Mouse (Mus musculus): ENCODE measurements around the gene Meltf. TPM values are rescaled to one million over a fixed set of nuclear protein-coding genes. Genes with fewer than 3 reads are reported as not detected.

Meltf gene
- total and polyA plus RNA-seq, 3 experiments, result 0.04 to 0.09 (median 0.07) TPM

DNA sequence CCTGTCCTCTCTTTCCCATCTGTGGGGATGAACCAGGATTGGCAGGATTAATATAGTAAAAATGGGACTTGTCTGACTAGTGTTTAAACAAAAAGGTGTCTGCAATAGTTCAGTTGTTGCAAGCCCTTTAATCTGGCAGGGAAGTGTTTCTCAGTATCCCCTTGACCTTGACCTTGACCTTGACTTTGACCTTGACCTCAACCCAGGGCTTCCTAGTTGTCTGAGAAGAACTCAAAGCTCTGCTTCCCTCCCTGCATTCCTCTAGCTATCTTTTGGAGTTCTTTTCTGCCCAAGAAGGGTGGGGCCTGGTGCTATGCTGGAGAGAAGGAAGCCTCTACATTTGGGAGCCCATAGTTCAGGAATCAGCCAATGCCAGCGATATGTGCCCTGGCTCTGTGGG, 23.3 kb downstream of the Meltf start:
- no peak for DNase-seq (ENCODE audit: extremely low read depth)
- H3K9me3 ChIP-seq (replicated peaks; ENCODE audit: low read length), result peaks cover 9% of the 10 kb centered on the region
- H3K79me2 ChIP-seq (replicated peaks; ENCODE audit: control insufficient read depth, extremely low read depth, insufficient read depth, poor library complexity, severe bottlenecking), result no peaks in the 10 kb centered on the region
- no peaks in the 10 kb centered on the region for H3K27me3 ChIP-seq (replicated peaks)
- H3K4me3 ChIP-seq (replicated peaks in 1 of 3; ENCODE audit: low read depth in 2 of 3, low read length in 2 of 3, poor library complexity in 1 of 3), result no peak overlapping the region
- TF ChIP-seq ELF1 (IDR thresholded peaks at IDR 0.05; ENCODE audit: low read depth, low read length) (no peak), ZMIZ1 (IDR thresholded peaks at IDR 0.05; ENCODE audit: low read depth, low read length) (no peak), USF1 (IDR thresholded peaks at IDR 0.05; ENCODE audit: low read depth, low read length) (no peak), MAZ (IDR thresholded peaks at IDR 0.05; ENCODE audit: low read depth, low read length) (no peak), POLR2AphosphoS2 (IDR thresholded peaks at IDR 0.05; ENCODE audit: low read depth, low read length) (no peak), EP300 (IDR thresholded peaks at IDR 0.05; ENCODE audit: low read length) (no peak), TCF12 (IDR thresholded peaks at IDR 0.05; ENCODE audit: low read depth, low read length) (no peak), SMC3 (IDR thresholded peaks at IDR 0.05; ENCODE audit: low read depth, low read length) (no peak), UBTF (IDR thresholded peaks at IDR 0.05; ENCODE audit: low read depth, low read length) (no peak), MYC (IDR thresholded peaks at IDR 0.05; ENCODE audit: low read depth, low read length) (no peak), USF2 (conservative IDR thresholded peaks at IDR 0.05; ENCODE audit: low read depth, low read length) (no peak), MEF2A (IDR thresholded peaks at IDR 0.05; ENCODE audit: borderline replicate concordance, low read depth, low read length) (no peak), CHD2 (IDR thresholded peaks at IDR 0.05; ENCODE audit: low read length) (no peak), TBP (conservative IDR thresholded peaks at IDR 0.05; ENCODE audit: low read depth, low read length) (no peak), POLR2A (IDR thresholded peaks at IDR 0.05; ENCODE audit: low read depth, low read length) (no peak), NELFE (IDR thresholded peaks at IDR 0.05; ENCODE audit: low read depth, low read length) (no peak), ZC3H11A (IDR thresholded peaks at IDR 0.05; ENCODE audit: low read depth, low read length) (no peak)
- H3K27ac ChIP-seq (ENCODE audit: insufficient read depth, low read depth), result no peak overlapping the region
- H3K9ac ChIP-seq (ENCODE audit: insufficient read depth, low read depth), result no peak overlapping the region
- no peaks in the 10 kb centered on the region for H3K36me3 ChIP-seq (replicated peaks in 1 of 2; ENCODE audit: control insufficient read depth in 1 of 2, insufficient read depth in 1 of 2, low read length in 1 of 2)
- peaks cover 0 to 9% of the 10 kb centered on the region in 2 experiments; a peak in 2 of 4 replicates for H3K4me1 ChIP-seq (ENCODE audit: control insufficient read depth in 1 of 2, insufficient read depth in 2 of 2)
- dilution Hi-C loops (cut with MboI; ENCODE audit: extremely low pct_ligation_motif_present, extremely low pct_unique_long_range_greater_than_20kb, low sequenced_read_pairs), result no loop called here
- no peak overlapping the region for H3K4me2 ChIP-seq (ENCODE audit: insufficient read depth, low read depth, poor library complexity, severe bottlenecking)
- in situ Hi-C loops (cut with MboI; ENCODE audit: low pct_ligation_motif_present, low pct_unique_long_range_greater_than_20kb, low sequenced_read_pairs), result no loop called here

DNA sequence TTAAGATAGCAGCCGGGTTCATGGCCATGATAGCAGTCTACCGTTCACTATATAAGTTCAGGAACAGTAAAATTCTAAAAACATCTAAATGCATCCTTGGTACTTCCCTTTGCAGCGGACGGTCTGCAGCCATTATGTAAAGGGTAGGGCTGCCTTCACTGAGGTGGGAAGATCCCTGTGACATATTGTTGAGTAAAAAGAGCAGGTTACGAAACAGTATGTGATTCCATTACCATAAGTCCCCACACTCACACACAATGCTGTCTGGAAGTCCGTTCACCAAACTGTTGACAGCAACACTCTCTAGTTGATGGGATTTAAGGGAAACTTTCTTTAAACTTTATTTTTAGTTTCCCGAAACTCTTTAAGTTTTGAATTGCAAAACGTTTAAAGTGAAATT, 24.6 kb downstream of the Meltf start:
- H3K27me3 ChIP-seq (replicated peaks), result no peaks in the 10 kb centered on the region
- dilution Hi-C loops (cut with MboI; ENCODE audit: extremely low pct_ligation_motif_present, extremely low pct_unique_long_range_greater_than_20kb, low sequenced_read_pairs), result no loop called here
- H3K9ac ChIP-seq (ENCODE audit: insufficient read depth, low read depth), result no peak overlapping the region
- H3K36me3 ChIP-seq (replicated peaks in 1 of 2; ENCODE audit: control insufficient read depth in 1 of 2, insufficient read depth in 1 of 2, low read length in 1 of 2), result no peaks in the 10 kb centered on the region
- no peaks in the 10 kb centered on the region for H3K79me2 ChIP-seq (replicated peaks; ENCODE audit: control insufficient read depth, extremely low read depth, insufficient read depth, poor library complexity, severe bottlenecking)
- no peak overlapping the region for H3K27ac ChIP-seq (ENCODE audit: insufficient read depth, low read depth)
- H3K9me3 ChIP-seq (replicated peaks; ENCODE audit: low read length), result peaks cover 9% of the 10 kb centered on the region
- TF ChIP-seq USF1 (IDR thresholded peaks at IDR 0.05; ENCODE audit: low read depth, low read length), result no peak
- TF ChIP-seq NELFE (IDR thresholded peaks at IDR 0.05; ENCODE audit: low read depth, low read length), result no peak
- TF ChIP-seq MAZ (IDR thresholded peaks at IDR 0.05; ENCODE audit: low read depth, low read length), result no peak
- no peak for TF ChIP-seq ETS1 (conservative IDR thresholded peaks at IDR 0.05; ENCODE audit: low read depth, low read length)
- H3K4me3 ChIP-seq (replicated peaks in 1 of 3; ENCODE audit: low read depth in 2 of 3, low read length in 2 of 3, poor library complexity in 1 of 3), result no peak overlapping the region
- H3K4me1 ChIP-seq (ENCODE audit: control insufficient read depth in 1 of 2, insufficient read depth in 2 of 2), result peaks cover 0 to 9% of the 10 kb centered on the region in 2 experiments; a peak in 2 of 4 replicates
- no peak for DNase-seq (ENCODE audit: extremely low read depth)
- in situ Hi-C loops (cut with MboI; ENCODE audit: low pct_ligation_motif_present, low pct_unique_long_range_greater_than_20kb, low sequenced_read_pairs), result no loop called here
- H3K4me2 ChIP-seq (ENCODE audit: insufficient read depth, low read depth, poor library complexity, severe bottlenecking), result no peak overlapping the region

Data from CH12.LX (cell line).